In genomic region chr15:8659977-8660376, GRCm38 (mm10) we compare ENCODE assay signal across 10 mouse cellular contexts. TPM values are rescaled to one million over a fixed set of nuclear protein-coding genes. Genes with fewer than 3 reads are reported as not detected.
DNase-seq lines count a peak whose midpoint lies in the region; ATAC-seq lines count a peak whose summit lies in the region.
"Had no signal": no experiment of that assay in that cellular context is flagged by ENCODE, and none has a peak within 500 bp of the region (broad histone marks: within the 10 kb centered on the region; RNA-seq: fewer than 3 reads in every experiment).

No protein-coding gene starts in this region.

- H3K36me3 ChIP-seq in kidney, embryonic 16.5 days (ENCODE audit: insufficient read depth, low read length) = no peaks in the 10 kb centered on the region
- H3K36me3 ChIP-seq in embryonic facial prominence, embryonic 14.5 days (ENCODE audit: control insufficient read depth, insufficient read depth, low read length) = no peaks in the 10 kb centered on the region
- no peaks in the 10 kb centered on the region for H3K36me3 ChIP-seq in hindbrain, embryonic 11.5 days (ENCODE audit: control insufficient read depth, insufficient read depth, low read length)
- H3K36me3 ChIP-seq in midbrain, embryonic 13.5 days = no peaks in the 10 kb centered on the region

- H3K4me1 ChIP-seq in kidney, embryonic 16.5 days (ENCODE audit: insufficient read depth, low read length) = peaks cover 21% of the 10 kb centered on the region
- peaks cover 36% of the 10 kb centered on the region for H3K4me1 ChIP-seq in embryonic facial prominence, embryonic 14.5 days (ENCODE audit: control insufficient read depth, insufficient read depth, low read length)
- H3K4me1 ChIP-seq in hindbrain, embryonic 11.5 days (replicated peaks; ENCODE audit: control insufficient read depth, insufficient read depth, low read length) = peaks cover 9% of the 10 kb centered on the region; the same call in 1 of the 2 replicates
- H3K4me1 ChIP-seq in midbrain, embryonic 13.5 days (replicated peaks) = peaks cover 31% of the 10 kb centered on the region

- no peak; the same call in 1 of the 2 replicates for ATAC-seq in kidney, embryonic 16.5 days (ENCODE audit: low FRiP score, low TSS enrichment)
- no peak for ATAC-seq in embryonic facial prominence, embryonic 14.5 days (ENCODE audit: low read depth)
- peak; percentile 22; the same call in 1 of the 2 replicates for ATAC-seq in hindbrain, embryonic 11.5 days (ENCODE audit: low FRiP score)
- no peak; the same call in none of the 2 replicates for ATAC-seq in midbrain, embryonic 13.5 days

- intact Hi-C loops in left cerebral cortex, postnatal 36 days (cut with DNase I) = loop anchor here (5.0 kb wide), 1 partner anchor 47 kb away; no protein-coding TSS in a partner anchor

- H3K4me3 ChIP-seq in kidney, embryonic 16.5 days (ENCODE audit: low read length) = no peak overlapping the region
- no peak overlapping the region for H3K4me3 ChIP-seq in embryonic facial prominence, embryonic 14.5 days (ENCODE audit: low read depth, low read length)
- H3K4me3 ChIP-seq in hindbrain, embryonic 11.5 days (ENCODE audit: low read depth, low read length) = no peak overlapping the region
- H3K4me3 ChIP-seq in midbrain, embryonic 13.5 days (replicated peaks) = no peak overlapping the region

- no peaks in the 10 kb centered on the region for H3K9me3 ChIP-seq in kidney, embryonic 16.5 days (ENCODE audit: low read length)
- no peaks in the 10 kb centered on the region for H3K9me3 ChIP-seq in embryonic facial prominence, embryonic 14.5 days (ENCODE audit: control insufficient read depth, low read length)
- H3K9me3 ChIP-seq in hindbrain, embryonic 11.5 days (ENCODE audit: control insufficient read depth, low read length) = no peaks in the 10 kb centered on the region
- no peaks in the 10 kb centered on the region for H3K9me3 ChIP-seq in midbrain, embryonic 13.5 days

- DNase-seq in kidney, postnatal 4 days = no peak
- no peak for DNase-seq in embryonic facial prominence, embryonic 14.5 days (ENCODE audit: low spot score)
- DNase-seq in hindbrain, embryonic 11.5 days (ENCODE audit: low spot score) = no peak
- DNase-seq in adrenal gland, adult 2 months = no peak
- no peak for DNase-seq in urinary bladder, postnatal 14 days (ENCODE audit: low spot score)
- no peak for DNase-seq in left cerebral cortex, postnatal 36 days (ENCODE audit: low spot score in 2 of 2)
- DNase-seq: lung, postnatal 4 days; thymus, postnatal 36 days had no signal

- peak overlapping the region; percentile 70 for H3K27ac ChIP-seq in kidney, embryonic 16.5 days (ENCODE audit: low read length)
- peak overlapping the region; percentile 24 for H3K27ac ChIP-seq in embryonic facial prominence, embryonic 14.5 days (replicated peaks; ENCODE audit: low read depth, low read length)
- peak overlapping the region; percentile 73 for H3K27ac ChIP-seq in hindbrain, embryonic 11.5 days (ENCODE audit: low read depth, low read length)
- peak overlapping the region; percentile 77 for H3K27ac ChIP-seq in midbrain, embryonic 13.5 days

- H3K27me3 ChIP-seq in kidney, embryonic 16.5 days (ENCODE audit: insufficient read depth, low read length) = no peaks in the 10 kb centered on the region
- H3K27me3 ChIP-seq in embryonic facial prominence, embryonic 14.5 days (replicated peaks; ENCODE audit: control insufficient read depth, insufficient read depth, low read length) = no peaks in the 10 kb centered on the region
- H3K27me3 ChIP-seq in hindbrain, embryonic 11.5 days (ENCODE audit: control insufficient read depth, insufficient read depth, low read length) = no peaks in the 10 kb centered on the region
- H3K27me3 ChIP-seq in midbrain, embryonic 13.5 days = no peaks in the 10 kb centered on the region

- WGBS in kidney, embryonic 16.5 days = 55% methylated on average over 4 of the region's 4 CpGs
- WGBS in embryonic facial prominence, embryonic 14.5 days = 60% methylated on average over 4 of the region's 4 CpGs
- WGBS in hindbrain, embryonic 11.5 days = 0% methylated on average over 4 of the region's 4 CpGs
- WGBS in midbrain, embryonic 13.5 days = 33% methylated on average over 4 of the region's 4 CpGs

- no peak overlapping the region for H3K4me2 ChIP-seq in kidney, embryonic 16.5 days (replicated peaks; ENCODE audit: low read depth, low read length)
- no peak overlapping the region for H3K4me2 ChIP-seq in embryonic facial prominence, embryonic 14.5 days (ENCODE audit: low read depth, low read length)
- H3K4me2 ChIP-seq in hindbrain, embryonic 11.5 days (replicated peaks; ENCODE audit: low read depth, low read length) = no peak overlapping the region
- H3K4me2 ChIP-seq in midbrain, embryonic 13.5 days (replicated peaks) = no peak overlapping the region

- H3K9ac ChIP-seq in kidney, embryonic 16.5 days (replicated peaks; ENCODE audit: low read length) = no peak overlapping the region
- H3K9ac ChIP-seq in embryonic facial prominence, embryonic 14.5 days (ENCODE audit: low read depth, low read length) = no peak overlapping the region
- no peak overlapping the region for H3K9ac ChIP-seq in hindbrain, embryonic 11.5 days (ENCODE audit: low read depth, low read length)
- H3K9ac ChIP-seq in midbrain, embryonic 13.5 days (replicated peaks) = no peak overlapping the region

RNA-seq across cellular contexts. Expression of gene Slc1a3, which starts 50.6 kb away (rescaled TPM):
- polyA plus RNA-seq in kidney, embryonic 16.5 days (2015; fragmentation: Nextera tagmentation; extraction: Ambion mirVana) = 14.6 and 18.0 TPM in 2 replicates
- 32.8 and 36.5 TPM in 2 replicates for polyA plus RNA-seq in embryonic facial prominence, embryonic 14.5 days (2014; fragmentation: Nextera tagmentation; extraction: Ambion mirVana)
- 41.8 and 50.2 TPM in 2 replicates for polyA plus RNA-seq in hindbrain, embryonic 11.5 days (2014; fragmentation: Nextera tagmentation; extraction: Ambion mirVana)
- polyA plus RNA-seq in midbrain, embryonic 13.5 days (2015; fragmentation: Nextera tagmentation; extraction: Ambion mirVana) = 76.4 and 85.4 TPM in 2 replicates
- total RNA-seq in adrenal gland, adult 2 months (2021) = 10 to 100 TPM; 30.1 to 79.0 TPM
- polyA plus RNA-seq in adrenal gland, adult 2 months (2012; rRNA removed) = 14.0 and 32.0 TPM in 2 replicates
- total RNA-seq in left cerebral cortex, postnatal 36 days (2021) = 100 to 1,000 TPM; 311 to 320 TPM

Comparison
In these comparisons a context has a peak if more than half of its experiments do, and no peak if none do; other contexts are left out.
1. H3K27ac ChIP-seq: peak in every context shown above with its lines; median percentile 77 in midbrain, embryonic 13.5 days; 73 in hindbrain, embryonic 11.5 days; 70 in kidney, embryonic 16.5 days; 24 in embryonic facial prominence, embryonic 14.5 days.